Mouse (Mus musculus) cerebellum, postnatal 14 days (tissue): ENCODE measurements around the gene Gm15155.
A peak's percentile ranks its signal among the peaks of the same experiment; 100 is the strongest.

Source experiments
- DNase-seq, 2 experiments: peaks; one replicate each; pipeline ENCODE4 v3.0.0; 2021; ENCODE audit warnings: mixed read lengths in 2 of 2

The Gm15155 gene

GRCm38 (mm10) chrX:155624341-155624841 is at the start of gene Gm15155:
Gene Gm15155, plus strand, starts transcription at chrX:155624741.
- peak; percentile 57 for DNase-seq

GRCm38 (mm10) chrX:155579791-155580190 is 44.8 kb upstream of the Gm15155 start:
- DNase-seq = no peak

GRCm38 (mm10) chrX:155584586-155584985 is 40.0 kb upstream of the Gm15155 start:
- no peak for DNase-seq

GRCm38 (mm10) chrX:155591490-155591889 is 33.1 kb upstream of the Gm15155 start:
- DNase-seq = peak; percentile 84 to 87

- no peak for DNase-seq
Observed at GRCm38 (mm10) chrX:155592467-155592866, 32.1 kb upstream of the Gm15155 start.

GRCm38 (mm10) chrX:155594685-155595084 is 29.9 kb upstream of the Gm15155 start:
- no peak for DNase-seq

GRCm38 (mm10) chrX:155596390-155596789 is 28.2 kb upstream of the Gm15155 start:
- no peak for DNase-seq

- DNase-seq = no peak
Observed at GRCm38 (mm10) chrX:155601196-155601595, 23.3 kb upstream of the Gm15155 start.

- peak; percentile 53 to 59 for DNase-seq
Observed at GRCm38 (mm10) chrX:155622527-155622926, 2.0 kb upstream of the Gm15155 start.

GRCm38 (mm10) chrX:155622961-155623599 is 1.5 kb upstream of the Gm15155 start:
- peak; percentile 51 to 59 for DNase-seq

- DNase-seq = peak; percentile 66 to 71
Observed at GRCm38 (mm10) chrX:155623701-155624281, 750 bp upstream of the Gm15155 start, which contains the start of gene Ptchd1. Gene Ptchd1, minus strand, starts transcription at chrX:155623814.

GRCm38 (mm10) chrX:155624895-155625294 is 354 bp downstream of the Gm15155 start:
- no peak for DNase-seq

- DNase-seq = peak; percentile 7 to 12
Observed at GRCm38 (mm10) chrX:155625671-155626196, 1.2 kb downstream of the Gm15155 start.

- peak; percentile 56 to 63 for DNase-seq
Observed at GRCm38 (mm10) chrX:155643975-155644374, 19.4 kb downstream of the Gm15155 start.

- DNase-seq = no peak
Observed at GRCm38 (mm10) chrX:155645975-155646374, 21.4 kb downstream of the Gm15155 start.

- DNase-seq = peak; percentile 49 to 64
Observed at GRCm38 (mm10) chrX:155657971-155658370, 33.4 kb downstream of the Gm15155 start.

GRCm38 (mm10) chrX:155690440-155690839 is 65.9 kb downstream of the Gm15155 start:
- peak in 1 of 2 experiments; percentile 33 for DNase-seq

GRCm38 (mm10) chrX:155724157-155724556 is 99.6 kb downstream of the Gm15155 start:
- no peak for DNase-seq

- no peak for DNase-seq
Observed at GRCm38 (mm10) chrX:155728387-155728786, 103.8 kb downstream of the Gm15155 start.

GRCm38 (mm10) chrX:155888118-155888517 is 263.6 kb downstream of the Gm15155 start:
- no peak for DNase-seq

- no peak for DNase-seq
Observed at GRCm38 (mm10) chrX:155900040-155900439, 275.5 kb downstream of the Gm15155 start.

- DNase-seq = no peak
Observed at GRCm38 (mm10) chrX:155901742-155902141, 277.2 kb downstream of the Gm15155 start.

GRCm38 (mm10) chrX:155903108-155903507 is 278.6 kb downstream of the Gm15155 start:
- DNase-seq = peak in 1 of 2 experiments; percentile 7

GRCm38 (mm10) chrX:156009756-156010155 is 385.2 kb downstream of the Gm15155 start:
- no peak for DNase-seq
